Mouse (Mus musculus) cerebellum, adult 9-10 months (tissue): ENCODE measurements around the gene Vmn1r101.
"Not testable (repeated sequence)": the region's sequence is repeated elsewhere in the genome, so short reads cannot be mapped to it uniquely, and the experiment has no call there.

Experiments
- DNase-seq: peaks from one replicate; pipeline ENCODE4 v3.0.0; 2022

Vmn1r101 gene

GRCm38 (mm10) chr7:20442493-20442892 lies at the start of gene Vmn1r101:
Gene Vmn1r101, minus strand, starts transcription at chr7:20442593.
- not testable (repeated sequence) for DNase-seq

GRCm38 (mm10) chr7:20474825-20475224 lies 32.4 kb upstream of the Vmn1r101 start, which contains the start of gene Gm10670:
Gene Gm10670, minus strand, starts transcription at chr7:20474925.
- DNase-seq: not testable (repeated sequence)

GRCm38 (mm10) chr7:20417642-20418041 lies 24.8 kb downstream of the Vmn1r101 start, which contains the start of gene Vmn1r100:
Gene Vmn1r100, plus strand, starts transcription at chr7:20417942.
- not testable (repeated sequence) for DNase-seq
